Mouse (Mus musculus) heart, postnatal 14 days (tissue): Measurements from ENCODE around the gene Hadha. TPM values are rescaled to one million over a fixed set of nuclear protein-coding genes. Genes with fewer than 3 reads are reported as not detected.

Experiments used
- DNase-seq, 2 experiments: peaks; one replicate each; pipeline ENCODE4 v3.0.0; 2021 to 2022
- intact Hi-C: fragments of 180-260 bp; cut with DNase I; formaldehyde crosslinking; loops from one replicate; pipeline ENCODE4 v1.15.1; 2025
- microRNA-seq, 2 experiments: library from miRNA; unstranded; fragments of <30 nt; microRNA quantifications; one replicate each; pipeline ENCODE4 v1.2.0; 2021 to 2022
- total RNA-seq, 2 experiments: library from RNA; stranded (reverse); gene quantifications; 2 replicates each; pipeline ENCODE4 v1.2.3; 2021

The Hadha gene
- total RNA-seq, 2 experiments from 2014 or later: 1,294 to 1,315 TPM

GRCm38 (mm10) chr5:30094399-30094798 is 60.6 kb downstream of the Hadha start:
- intact Hi-C loops: loop anchor here (5.0 kb wide), 1 partner anchor 267 kb away; no protein-coding TSS in a partner anchor
- DNase-seq: no peak

- DNase-seq: no peak
- intact Hi-C loops: loop anchor here (5.0 kb wide), 1 partner anchor 265 kb away; no protein-coding TSS in a partner anchor
Measured at GRCm38 (mm10) chr5:30092701-30093100, 62.3 kb downstream of the Hadha start.

DNA sequence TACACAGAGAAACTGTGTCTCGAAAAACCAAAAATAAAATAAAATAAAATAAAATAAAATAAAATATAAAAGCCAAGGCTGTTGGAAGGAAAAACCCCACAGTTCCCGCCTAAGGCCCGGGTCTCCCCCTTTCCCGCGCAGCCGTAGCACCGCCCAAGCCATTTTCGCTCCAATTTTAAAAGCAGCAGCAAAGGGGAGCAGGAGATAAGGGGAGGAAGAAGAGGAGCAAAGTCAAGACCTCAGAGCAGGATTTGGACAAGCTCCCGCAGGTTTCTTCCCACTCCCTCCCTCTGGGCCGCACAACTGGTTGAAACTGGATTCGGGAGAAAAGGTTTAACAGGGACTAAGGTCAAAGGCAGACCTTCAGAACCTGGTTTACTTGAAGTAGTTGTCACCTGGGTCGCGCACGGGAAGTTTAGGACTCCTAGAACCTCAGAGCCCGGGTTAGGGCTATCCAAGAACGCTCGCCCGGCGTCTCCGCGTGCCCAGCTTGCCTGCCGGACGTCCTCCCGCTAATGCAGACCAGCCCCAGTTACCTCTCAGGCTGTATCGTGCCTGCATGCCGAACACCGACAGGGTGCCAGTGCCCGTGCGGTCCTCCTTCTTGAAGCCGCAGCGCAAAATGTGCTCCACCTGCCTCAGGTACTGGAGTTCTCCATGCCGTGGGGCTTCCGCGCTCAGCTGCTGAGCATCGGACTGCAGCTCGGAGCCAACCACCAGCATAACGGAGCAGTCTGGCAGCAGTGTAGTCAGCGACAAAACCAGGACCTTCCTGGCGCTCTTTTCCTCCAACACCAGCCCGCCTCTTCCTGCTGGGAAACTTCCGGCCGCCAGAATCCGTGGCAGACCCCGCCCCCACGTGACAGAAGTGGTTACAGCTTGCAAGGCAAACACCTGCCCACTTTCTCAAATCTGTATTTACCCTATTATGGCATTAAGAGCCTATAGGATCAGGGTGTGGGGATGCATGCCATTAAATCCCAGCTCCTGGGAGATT is 81.8 kb downstream of the Hadha start, which contains the start of gene Tyms:
Gene Tyms (minus strand): TSS at position 793 of the 997 bp plus-strand sequence.
- peak; percentile 73 to 84 for DNase-seq

DNA sequence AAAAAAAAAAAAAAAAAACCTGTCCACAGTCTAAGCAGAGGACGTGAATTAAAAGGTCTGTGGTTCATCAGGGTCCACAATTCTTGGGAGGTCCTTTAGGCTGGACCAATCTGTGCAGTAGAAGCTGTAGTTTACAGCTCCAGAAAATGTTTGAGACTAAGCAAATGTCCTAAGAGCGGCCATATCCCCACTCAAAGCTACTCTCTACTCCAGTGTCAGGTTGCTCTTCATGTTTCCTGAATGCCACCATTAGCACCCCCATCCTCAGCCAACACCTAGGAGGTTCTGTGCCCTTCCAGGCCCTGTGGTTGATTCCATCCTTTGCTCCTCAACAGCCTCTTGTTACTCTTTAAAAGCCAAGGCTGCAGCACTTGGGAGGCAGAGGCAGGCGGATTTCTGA is 82.6 kb downstream of the Hadha start:
- no peak for DNase-seq

More for the DNA sequence above, 81.8 kb downstream of the Hadha start, which contains the start of gene Tyms:
- intact Hi-C loops: no loop called here

GRCm38 (mm10) chr5:30071677-30072076 is 83.3 kb downstream of the Hadha start:
- intact Hi-C loops: no loop called here
- DNase-seq: no peak

More for the DNA sequence above, 82.6 kb downstream of the Hadha start:
- intact Hi-C loops: no loop called here

Small RNA genes lying within 50 kb of the gene (microRNA-seq; reads per million reads assigned to microRNA genes)
- gene Mir1960: 0.60 to 7.5 reads per million in 2 experiments

Other genes starting within 250 kb of the Hadha start
- not detected for gene Il6, start 142.0 kb downstream of the Hadha start, total RNA-seq
- gene Tyms, start 81.5 kb downstream of the Hadha start, total RNA-seq: 10 to 100 TPM; 11.6 to 13.9 TPM
- under 1 TPM; 0.17 to 0.19 TPM for gene Garem2, start 50.0 kb downstream of the Hadha start, total RNA-seq
- gene 3110082J24Rik, start 49.1 kb downstream of the Hadha start, total RNA-seq: not detected
- gene Hadhb, start 86 bp upstream of the Hadha start, total RNA-seq: 1,000 to 10,000 TPM; 1,750 to 1,828 TPM
- gene Adgrf3, start 50.6 kb upstream of the Hadha start, total RNA-seq: under 1 TPM; 0.14 to 0.29 TPM
- 10 to 100 TPM; 18.5 to 20.7 TPM for gene Selenoi, start 77.4 kb upstream of the Hadha start, total RNA-seq
- under 1 TPM; 0.24 to 0.98 TPM for gene Drc1, start 126.2 kb upstream of the Hadha start, total RNA-seq